Mouse (Mus musculus): ENCODE data around the gene Ccdc9b.

Ccdc9b gene

DNA sequence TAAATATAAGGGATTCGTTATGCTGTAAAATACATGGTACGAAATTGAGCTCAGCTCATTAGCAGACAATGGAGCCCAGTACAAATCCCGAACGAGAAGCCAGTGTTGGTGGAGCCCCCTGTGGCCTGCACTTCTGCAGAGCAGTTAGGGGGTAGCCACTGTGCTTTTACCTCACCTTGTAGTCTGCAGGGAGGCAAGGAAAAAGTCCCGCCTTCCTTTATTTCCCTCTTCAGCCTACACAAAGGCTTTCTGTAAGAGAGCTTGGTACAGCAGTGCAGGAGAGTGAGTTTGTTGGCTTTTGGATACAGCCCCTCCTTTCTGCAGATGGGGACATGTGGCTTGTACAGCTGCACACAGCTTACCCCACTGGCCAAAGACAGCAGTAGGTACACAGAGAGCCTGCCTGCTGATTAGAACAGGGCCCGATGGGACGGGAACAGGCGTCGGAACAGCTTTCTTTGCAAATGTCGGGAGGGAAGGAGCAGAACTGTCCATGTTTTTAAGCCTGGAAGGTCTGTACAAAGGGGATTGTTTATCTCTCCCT lies 13.0 kb downstream of the Ccdc9b start:
- no peak for DNase-seq (ENCODE audit: low spot score in 2 of 2)

DNA sequence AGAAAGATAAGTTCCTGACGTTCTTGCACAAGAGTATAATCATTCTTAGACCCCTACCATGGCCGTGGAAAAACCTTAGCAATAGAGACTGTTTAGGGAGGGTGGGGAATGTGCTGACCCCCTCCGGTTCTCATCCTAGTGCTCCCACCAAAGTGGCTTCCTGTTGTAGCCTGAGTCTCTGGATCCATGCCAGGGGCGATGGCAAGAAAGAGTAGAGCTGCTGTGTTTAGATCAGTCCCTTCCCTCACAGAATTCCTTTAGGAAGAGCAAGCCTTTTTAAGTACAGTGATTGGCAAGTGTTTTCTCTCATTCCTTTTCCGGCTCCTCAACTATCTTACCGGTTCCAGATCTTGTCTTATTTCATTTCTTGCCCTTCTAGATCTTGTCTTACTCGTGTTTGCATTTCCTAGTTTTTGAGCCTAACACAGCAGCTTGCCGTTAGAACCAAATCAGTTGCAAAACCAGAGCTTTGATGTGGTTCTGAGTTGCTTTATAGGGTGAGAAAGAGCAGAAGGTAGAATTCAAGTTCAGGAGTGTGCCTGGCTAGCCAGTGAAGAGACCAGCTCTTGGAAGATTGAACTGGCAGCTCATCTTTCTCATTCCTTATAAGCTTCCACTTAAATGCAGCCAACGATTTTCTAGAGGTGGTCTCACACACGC lies 15.0 kb downstream of the Ccdc9b start:
- DNase-seq (ENCODE audit: low spot score in 2 of 2), result no peak

DNA sequence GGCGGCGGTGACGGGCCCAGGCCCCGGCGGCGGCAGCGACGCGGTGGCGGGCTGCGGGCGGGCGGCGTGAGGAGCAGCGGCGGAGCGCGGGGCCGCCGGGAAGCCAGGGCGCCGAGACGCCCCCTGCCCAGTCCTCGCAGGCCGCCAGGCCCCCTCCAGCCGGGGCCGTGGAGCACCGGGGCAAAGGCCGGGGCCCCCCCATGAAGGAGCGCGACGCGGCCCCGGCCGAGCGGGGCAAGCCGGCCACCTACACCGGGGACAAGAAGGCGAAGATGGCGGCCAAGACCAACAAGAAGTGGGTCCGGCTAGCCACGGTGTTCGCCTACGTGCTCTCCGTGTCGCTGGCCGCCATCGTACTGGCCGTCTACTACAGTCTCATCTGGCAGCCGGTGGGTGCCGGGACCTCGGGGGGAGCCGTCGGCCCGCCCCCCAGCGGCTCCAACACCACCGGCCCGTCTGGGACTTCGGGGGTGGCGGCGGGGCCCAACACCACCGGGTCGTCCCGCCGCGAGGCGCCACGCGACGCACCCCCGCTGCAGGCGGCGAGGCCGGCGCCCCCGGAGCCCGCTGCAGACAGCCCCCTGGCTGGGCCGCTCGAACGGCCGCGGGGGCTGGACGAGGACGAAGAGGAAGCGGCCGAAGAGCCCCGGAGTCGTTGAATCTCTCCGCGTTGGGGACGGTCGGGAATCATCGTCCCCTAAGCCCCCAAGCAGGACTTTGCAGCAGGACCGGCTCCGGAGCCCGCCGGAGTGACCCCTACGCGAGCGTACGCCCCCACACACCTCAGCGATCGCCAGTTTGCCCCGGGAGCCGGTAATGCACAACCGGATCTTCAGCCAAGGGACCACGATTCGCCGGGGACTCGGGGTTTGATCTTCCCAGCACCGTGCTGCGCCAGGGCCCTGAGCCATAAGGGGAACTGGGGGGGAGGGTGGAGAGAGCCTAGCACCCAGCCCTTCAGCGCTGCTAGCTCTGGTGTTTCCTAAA lies 16.3 kb downstream of the Ccdc9b start:
- no peak for DNase-seq (ENCODE audit: low spot score in 2 of 2)

DNA sequence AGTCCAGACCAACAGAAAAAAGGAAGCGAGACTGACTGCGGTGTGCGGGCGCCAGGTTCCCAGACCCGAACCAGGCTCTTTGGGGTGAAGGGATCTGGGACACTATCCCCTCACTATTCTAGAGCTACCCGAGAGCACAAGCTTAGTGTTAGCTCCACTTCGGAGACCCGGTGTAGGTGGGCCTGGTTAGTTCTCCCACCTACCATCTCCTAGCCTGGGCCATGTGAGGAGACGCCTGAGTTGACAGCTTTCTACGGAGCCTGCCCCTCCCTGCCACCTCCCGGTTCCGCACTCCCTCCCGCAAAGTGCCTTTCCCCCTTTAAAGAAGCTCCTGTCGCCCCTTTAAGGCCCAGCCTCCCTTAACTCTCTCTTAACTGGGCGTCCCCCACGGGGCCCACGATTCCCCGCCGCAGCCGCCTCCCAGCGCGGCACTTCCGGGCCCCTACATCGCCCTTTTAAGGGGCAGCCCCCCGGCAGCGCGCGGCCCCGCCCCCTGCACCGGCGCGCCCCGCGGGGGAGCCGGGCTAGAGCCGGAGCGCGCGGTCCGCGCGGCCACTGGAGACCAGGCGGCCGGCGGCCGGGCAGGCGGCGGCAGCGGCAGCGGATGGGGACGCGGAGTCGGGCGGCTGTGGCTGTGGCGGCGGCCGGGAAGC lies 17.1 kb downstream of the Ccdc9b start, which contains the start of gene Inafm2:
TSS of gene Inafm2 (plus strand) at position 527 of the 653 bp plus-strand sequence.
- DNase-seq (ENCODE audit: low spot score in 2 of 2), result peak; percentile 83 to 87

DNA sequence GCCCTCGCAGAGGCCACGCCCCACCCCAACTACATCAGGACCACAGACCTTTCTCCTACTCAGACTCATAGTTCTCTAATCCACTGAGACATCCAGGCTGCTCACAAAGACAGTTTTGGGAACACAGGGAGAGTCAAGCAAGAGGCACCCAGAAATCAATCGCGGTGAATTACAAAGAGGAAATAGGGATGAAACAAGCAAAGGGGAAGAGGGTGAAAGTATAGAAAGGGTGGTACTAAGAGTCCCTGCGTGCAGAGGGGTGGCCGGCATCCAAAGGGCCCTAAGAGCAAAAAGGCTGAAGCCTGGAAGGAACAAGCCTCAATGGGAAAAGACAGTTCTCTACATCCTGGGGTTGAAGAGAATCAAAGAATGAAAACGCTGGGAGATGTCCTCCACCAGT lies 17.8 kb downstream of the Ccdc9b start:
- no peak for DNase-seq (ENCODE audit: low spot score in 2 of 2)

DNA sequence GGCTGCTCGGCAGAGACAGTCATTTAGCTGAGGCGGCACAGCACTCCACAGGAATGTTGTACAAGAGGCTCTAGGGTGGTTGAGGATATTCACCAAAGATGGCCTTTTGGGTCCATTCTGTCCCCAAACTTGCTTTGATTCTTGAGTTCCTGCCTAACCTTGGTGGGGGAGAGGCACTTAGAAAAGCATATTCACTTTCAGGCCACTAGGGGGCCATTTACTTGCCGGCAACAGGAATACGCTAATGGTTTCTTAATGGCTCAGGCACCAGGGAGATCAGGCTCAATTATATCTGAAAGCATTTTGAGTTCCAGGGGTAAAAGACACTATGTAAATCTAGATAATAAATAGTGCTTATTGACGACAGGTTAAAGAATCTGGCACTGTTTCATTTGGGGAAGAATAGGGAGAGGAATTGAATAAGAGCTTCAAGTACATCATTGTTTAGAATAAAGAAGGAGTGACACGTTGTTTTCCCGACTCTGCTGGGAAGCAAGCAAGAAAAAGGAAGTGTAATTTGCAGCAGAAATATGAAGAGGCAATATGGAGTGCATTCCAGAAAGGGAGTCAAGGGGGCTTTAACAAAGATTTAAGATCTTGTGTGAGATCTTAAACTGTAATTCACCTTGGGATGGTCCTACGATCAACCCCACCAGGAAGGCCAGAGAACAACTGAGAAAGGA lies 19.1 kb downstream of the Ccdc9b start:
- DNase-seq (ENCODE audit: low spot score in 2 of 2), result no peak

DNA sequence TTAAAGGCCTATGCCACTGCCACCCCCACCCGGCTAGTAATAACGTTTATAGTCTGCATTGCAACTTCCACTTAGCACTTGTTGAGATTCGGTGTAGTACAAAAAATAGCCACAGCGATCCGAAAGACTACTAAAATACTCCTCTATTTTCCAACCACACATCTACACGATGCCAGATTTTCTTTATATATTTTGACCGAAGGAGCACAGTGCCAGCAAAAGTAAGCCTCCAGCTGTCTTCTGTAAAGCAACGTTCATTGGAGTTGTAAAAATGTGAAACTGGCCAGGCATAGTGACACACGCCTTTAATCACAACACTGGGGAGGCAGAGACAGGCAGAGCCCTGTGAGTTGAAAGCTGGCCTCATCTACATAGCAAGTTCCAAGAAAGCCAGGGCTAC lies 21.3 kb downstream of the Ccdc9b start:
- no peak for DNase-seq (ENCODE audit: low spot score in 2 of 2)

DNA sequence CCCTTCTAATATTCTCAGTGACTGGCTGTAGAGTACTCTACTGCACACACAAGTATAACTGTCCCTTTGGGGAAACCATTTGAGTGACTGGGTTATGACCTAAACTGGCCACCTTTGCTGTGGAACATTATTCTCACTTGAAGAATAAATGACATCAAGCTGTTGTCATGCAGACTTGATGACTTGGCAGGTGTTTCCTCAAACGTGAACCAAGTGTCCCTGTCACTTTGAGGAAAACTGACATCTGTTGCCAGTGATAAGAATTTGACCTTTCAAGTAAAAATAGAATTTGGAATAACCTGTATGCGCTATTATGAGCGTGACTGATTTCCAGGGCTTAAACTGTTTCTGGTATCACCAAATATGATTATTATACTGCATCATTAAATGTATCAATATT lies 22.1 kb downstream of the Ccdc9b start:
- DNase-seq (ENCODE audit: low spot score in 2 of 2), result no peak

DNA sequence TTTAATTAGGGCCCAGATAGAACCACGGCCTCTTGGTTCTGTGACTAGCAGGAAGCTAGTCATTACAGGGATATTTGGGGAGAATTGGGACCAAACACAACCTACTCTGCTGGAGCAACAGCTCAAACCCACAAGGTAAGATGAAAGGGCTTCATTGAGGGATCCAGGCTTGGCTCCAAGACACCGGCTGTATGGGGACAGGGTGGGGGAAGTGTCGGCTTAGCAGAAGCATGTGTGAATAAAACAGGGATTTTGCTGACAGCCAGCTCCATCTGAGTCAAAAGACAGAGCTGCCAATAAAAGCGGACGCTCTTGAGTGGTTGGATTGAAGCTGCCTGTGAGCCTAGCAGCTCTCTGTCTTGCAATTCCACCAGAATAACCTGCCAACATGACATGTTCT lies 29.1 kb downstream of the Ccdc9b start:
- DNase-seq (ENCODE audit: low spot score in 2 of 2), result no peak

DNA sequence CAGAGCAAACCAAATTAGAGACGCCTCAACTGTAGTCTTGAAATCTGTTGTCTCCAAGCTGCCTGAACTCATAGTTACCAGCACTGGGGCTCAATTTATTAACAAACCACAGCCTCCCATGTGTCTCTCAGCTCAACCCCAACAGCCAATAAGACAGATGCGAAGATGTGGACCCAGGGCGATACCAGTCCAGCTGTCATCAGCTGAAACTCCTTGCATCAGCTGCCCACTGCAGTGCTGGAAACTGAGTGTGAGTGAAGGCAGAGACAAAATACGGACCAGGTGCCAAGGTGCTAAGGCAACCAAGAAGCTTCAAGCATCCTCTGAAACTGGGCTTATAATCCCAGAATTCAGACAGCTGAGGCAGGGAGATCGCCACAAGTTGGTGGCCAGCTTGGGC lies 30.5 kb downstream of the Ccdc9b start:
- no peak for DNase-seq (ENCODE audit: low spot score in 2 of 2)

DNA sequence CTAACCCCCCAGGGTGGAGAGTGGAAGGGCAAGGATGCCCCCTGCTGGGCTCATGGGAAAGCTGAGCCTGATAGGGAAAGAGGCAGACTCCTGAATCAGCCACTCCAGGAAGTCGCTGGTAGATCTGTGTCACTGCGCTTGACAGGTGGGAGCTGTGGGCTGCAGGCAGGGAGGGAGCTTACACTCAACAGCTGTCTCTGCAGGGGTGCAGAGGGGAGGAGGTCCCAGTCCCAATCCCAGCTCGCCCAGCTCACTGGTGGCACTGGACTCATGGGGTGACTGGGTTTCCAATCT lies 31.9 kb downstream of the Ccdc9b start:
- no peak for DNase-seq (ENCODE audit: low spot score in 2 of 2)

DNA sequence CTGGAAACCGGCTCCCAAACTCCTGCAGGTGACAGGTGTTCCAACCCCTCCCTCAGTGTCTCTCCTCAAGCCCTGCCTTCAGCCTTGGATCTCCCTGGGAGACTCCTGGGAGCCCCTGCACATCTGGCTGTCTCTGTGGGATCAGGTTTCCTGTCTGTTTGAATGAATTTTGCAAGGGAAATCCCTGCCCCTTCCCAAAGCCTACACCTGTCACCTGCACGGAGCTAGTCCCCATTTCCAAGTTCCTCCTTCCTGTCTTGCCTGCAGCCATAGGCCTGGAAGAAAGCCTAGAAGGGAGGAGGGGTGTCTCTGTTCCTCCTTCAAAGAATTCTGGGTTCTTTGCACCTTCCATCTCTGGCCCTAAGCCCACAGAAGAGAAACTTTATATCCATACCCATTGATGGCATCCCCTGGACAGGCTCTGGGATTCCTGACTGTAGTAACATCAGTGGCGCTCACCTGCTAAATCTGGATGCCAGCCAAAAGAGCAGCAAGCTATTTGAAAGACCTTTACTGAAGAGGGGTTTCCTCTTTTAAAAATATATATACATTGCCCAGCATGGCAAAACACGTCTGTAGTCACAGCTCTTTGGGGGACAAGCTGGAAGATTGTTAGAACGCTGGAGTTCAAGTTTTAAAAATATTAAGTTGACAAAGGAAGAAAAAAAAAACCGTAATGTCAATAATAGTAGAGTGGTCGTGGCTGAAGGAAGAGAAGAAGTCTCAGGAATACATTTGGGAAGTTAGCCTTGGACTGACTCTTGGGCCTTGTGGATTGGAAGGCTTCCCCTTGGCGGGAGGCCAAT lies 32.4 kb downstream of the Ccdc9b start:
- no peak for DNase-seq (ENCODE audit: low spot score in 2 of 2)

DNA sequence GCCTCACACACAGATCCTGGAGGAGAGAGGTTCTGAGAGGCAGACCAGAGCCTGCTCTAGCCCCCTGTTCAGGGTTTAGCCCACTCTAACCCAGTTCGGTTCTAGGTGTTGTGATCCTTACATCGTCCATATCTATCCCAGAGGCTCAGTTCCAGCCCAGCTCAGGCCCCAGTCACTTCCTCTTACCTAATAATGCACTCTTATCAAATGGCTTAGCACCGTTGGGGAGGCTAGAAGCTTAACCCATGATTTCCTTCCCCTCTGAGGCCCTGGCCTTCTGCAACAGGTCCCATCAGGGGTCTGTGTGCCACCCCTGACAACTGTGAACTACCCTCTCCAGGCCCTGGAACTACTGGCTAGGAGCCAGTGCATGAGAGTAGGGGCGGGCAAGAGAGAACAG lies 33.3 kb downstream of the Ccdc9b start:
- no peak for DNase-seq (ENCODE audit: low spot score in 2 of 2)

DNA sequence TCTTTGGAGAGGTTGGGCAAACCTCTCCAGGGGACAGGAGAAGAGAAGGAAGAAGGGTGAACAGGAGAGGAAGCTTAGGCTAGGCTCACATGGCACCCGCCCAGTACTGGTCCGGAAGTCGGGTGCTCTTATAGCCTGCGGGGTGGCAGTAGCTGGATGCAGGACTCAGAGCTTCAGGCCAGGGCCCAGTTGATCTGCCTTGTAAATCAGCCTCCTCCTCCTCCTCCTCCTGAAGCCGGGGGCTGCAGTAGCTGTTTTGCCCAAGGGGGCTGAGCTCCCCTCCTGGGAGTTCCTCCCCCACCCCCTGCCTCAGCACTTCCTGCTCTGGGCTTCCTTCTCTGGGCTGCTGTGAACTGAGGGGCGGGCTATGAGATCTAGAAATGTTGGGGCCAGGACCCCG lies 34.1 kb downstream of the Ccdc9b start, which contains the start of gene Plcb2:
TSS of gene Plcb2 (minus strand) at position 102 of the 400 bp plus-strand sequence.
- no peak for DNase-seq (ENCODE audit: low spot score in 2 of 2)

DNA sequence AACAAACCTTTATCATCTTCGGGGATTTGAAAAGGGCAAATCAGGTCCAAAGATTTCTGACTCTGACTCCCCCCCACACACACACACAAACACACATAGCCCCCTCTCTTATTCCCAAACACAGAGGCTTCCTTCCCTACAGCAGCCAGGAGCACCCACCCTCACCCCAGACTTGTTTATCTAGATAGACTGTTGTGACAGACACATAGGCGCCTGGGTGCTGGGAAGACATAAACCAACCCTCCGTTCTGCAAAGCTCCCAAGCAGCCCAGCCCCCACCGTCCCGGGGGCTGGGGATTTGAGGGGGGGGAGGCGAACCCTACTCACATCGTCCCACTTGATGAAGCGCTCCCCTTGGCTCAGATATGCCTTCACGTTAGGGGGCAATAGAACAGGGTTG lies 34.5 kb downstream of the Ccdc9b start:
- DNase-seq (ENCODE audit: low spot score in 2 of 2), result no peak

DNA sequence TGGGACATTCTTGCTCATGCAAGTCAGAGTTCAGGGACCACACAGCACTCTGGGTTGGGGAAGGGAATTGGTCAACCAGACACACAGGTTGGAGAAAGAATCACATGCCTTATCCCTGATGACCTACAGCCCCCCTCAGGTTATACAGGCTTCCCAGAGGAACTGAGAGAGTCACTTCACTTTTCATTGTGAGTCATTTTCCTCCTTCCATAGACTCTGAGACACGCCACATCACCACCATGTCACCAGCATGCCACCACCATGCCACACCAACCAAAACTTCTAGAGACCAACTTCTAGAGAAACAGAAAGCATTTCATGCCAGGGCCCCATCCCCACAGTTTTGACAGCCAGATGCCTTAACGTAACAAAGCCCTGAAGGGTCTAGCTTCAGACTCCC lies 35.6 kb downstream of the Ccdc9b start:
- no peak for DNase-seq (ENCODE audit: low spot score in 2 of 2)

DNA sequence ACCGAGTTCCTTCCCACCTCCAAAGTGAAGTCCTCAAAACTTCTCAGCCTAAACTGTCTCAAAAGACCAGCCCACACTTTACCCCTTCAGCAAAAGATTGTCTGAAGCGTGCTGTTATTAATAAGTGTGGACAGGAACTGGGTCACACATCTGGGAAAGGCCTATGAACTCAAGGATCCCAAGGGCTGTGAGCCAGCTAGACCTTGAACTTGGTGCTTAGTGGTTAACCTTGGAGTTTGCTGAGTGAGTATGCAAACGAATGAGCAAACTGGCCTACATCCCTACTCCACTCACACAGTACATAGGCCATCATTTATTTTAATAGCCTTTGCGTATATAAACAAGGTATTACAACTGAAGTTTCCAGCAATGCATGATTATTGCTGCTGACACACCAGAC lies 37.0 kb downstream of the Ccdc9b start:
- no peak for DNase-seq (ENCODE audit: low spot score in 2 of 2)

DNA sequence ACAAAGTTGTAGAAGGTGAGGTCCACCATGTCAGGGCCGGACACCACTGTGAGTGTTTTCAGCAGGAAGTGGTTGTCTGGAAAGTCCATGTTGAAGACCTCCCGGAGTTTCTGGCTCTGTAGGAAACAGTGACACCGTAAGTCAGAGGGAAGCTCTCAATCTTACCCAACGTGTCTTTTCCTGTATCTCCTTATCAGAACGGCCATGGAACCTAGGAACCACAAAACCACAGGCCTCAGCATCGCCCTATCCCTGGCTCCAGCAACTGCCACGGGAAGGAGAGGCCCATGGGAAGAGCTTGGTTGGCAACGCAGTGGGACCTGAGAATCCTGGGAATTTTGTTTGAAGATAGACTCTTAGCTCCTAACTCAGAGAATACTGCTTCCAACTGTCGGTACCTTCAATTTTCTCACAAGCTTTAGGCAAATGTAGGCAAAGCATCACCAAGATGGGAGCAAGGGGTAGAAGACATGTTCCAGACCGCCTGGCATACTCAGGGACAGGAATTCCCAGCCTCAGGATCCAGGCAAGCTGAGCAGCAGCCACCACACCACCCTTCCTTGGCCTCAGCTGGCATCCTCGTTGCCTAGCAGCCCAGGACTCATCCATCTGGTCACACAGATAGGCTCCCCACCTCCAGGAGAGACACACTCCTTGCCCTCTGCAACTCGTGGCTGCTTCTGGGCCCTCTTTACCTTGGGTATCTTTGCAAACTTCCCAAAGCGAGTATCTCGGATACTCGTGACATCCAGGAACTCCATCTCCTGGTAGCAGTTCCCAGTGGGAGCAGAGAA lies 38.6 kb downstream of the Ccdc9b start:
- DNase-seq (ENCODE audit: low spot score in 2 of 2), result no peak

DNA sequence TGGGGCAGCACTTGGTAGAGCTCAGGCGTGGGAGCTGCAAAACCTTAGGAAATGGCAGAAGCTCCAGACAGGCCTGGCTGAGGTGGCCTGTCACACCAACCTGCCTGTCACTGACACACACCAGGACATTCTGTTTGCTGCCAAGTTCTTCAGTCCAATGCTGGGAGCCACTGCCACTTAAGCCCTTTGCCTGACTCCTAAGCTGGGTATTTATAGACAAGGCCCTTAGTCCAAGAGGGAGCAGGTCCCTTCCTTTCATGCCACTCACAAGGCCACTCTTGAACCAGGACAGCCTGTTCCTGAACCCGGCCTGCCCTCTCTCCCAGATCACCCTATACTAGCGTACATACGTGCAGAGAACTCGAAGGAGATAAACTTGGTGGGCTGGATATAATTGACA lies 45.8 kb downstream of the Ccdc9b start:
- DNase-seq (ENCODE audit: low spot score in 2 of 2), result no peak

DNA sequence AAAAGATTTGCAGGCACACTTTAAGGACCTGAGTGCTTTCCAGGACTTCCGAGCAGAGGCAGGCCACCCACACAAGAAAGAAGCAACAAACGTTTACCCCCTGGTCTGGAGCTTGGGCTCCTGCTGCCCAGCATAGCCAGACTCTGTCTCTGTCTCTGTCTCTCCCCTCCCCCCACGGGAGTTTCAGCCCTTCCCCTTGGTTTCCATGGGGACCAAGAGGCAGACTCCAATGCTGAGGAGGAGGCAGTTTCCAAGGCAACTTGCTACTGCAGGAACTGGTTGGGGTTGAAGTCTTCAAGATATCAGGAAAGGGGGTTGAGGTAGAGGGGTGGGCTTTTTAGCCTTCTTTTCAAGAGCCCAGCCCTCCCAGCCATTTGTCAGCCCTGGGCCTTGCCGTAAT lies 48.2 kb downstream of the Ccdc9b start:
- no peak for DNase-seq (ENCODE audit: low spot score in 2 of 2)
